Mouse (Mus musculus) gastrocnemius, adult 2 months (tissue): ENCODE results near the gene Zfp551. TPM values are rescaled to one million over a fixed set of nuclear protein-coding genes. Genes with fewer than 3 reads are reported as not detected.

Experiments
- DNase-seq: peaks from one replicate; pipeline ENCODE4 v3.0.0; 2022
- H3K27ac ChIP-seq: fragments of 200-600 bp; 2 replicates; pipeline ENCODE4 v1.8.1; 2022; ENCODE audit warnings: mild to moderate bottlenecking
- H3K4me3 ChIP-seq: fragments of 200-600 bp; 2 replicates; pipeline ENCODE4 v1.8.1; 2022; ENCODE audit warnings: mild to moderate bottlenecking, moderate library complexity
- CTCF ChIP-seq: fragments of 200-600 bp; IDR thresholded peaks from 2 replicates; pipeline ENCODE4 v1.8.1; 2022; ENCODE audit warnings: antibody characterized with exemption, mild to moderate bottlenecking, moderate library complexity
- intact Hi-C: fragments of 180-260 bp; cut with DNase I; formaldehyde crosslinking; loops from one replicate; pipeline ENCODE4 v1.15.1; 2025
- long read RNA-seq, 2 experiments: library from polyadenylated mRNA; stranded (forward); transcript quantifications; one replicate each; pipeline ENCODE4 v2.0.0; 2021
- total RNA-seq, 2 experiments: library from RNA; stranded (reverse); gene quantifications; 2 replicates each; pipeline ENCODE4 v1.2.3; 2021

Gene Zfp551
- 1 to 10 TPM; 1.6 to 2.2 TPM for total RNA-seq
- long read RNA-seq, experiment 1, partial matches to known transcripts: 0 of 2 reads
- long read RNA-seq, experiment 1, other reads (novel, unspliced or antisense): 0 of 2 reads
- long read RNA-seq, experiment 2: 0 reads

DNA sequence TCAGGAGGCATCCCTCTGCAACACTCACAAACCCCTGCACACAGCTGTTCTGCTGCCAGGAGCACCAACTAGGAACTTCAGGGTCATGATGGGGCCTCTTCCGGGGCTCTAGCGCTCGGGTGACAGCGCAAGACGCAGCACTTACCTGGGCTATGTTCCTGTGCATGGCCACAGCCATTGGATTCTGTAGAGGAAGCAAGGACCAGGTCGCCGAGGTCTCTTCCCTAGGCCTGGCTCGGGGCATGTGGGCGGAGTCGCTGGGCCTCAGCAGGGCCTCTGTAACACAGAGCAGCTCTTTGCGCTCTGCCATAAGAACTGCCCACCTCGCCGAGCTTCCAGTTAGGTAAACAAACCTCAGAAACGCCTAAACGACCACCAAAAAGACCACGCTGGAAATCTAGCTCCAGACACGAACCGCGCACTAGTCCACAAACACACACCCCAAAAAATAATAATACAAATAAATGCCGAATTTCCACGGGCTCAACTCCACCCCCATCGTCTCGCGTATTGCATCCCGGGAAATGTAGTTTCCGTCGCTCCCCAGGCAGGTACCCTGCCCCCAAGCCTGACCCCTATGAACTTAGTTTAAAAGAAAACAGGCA lies at the start of gene Zfp551:
Zfp551 (minus strand) TSS at position 507 of the 605 bp plus-strand sequence.
- intact Hi-C loops: loop anchor here (1.0 kb wide), 1 partner anchor 55 kb away; no protein-coding TSS in a partner anchor
- no peak for TF ChIP-seq CTCF
- peak; percentile 69 for DNase-seq
- Histone ChIP-seq H3K27ac (peak within 1 kb of the TSS; percentile 84), H3K4me3 (peak within 1 kb of the TSS; percentile 86)

DNA sequence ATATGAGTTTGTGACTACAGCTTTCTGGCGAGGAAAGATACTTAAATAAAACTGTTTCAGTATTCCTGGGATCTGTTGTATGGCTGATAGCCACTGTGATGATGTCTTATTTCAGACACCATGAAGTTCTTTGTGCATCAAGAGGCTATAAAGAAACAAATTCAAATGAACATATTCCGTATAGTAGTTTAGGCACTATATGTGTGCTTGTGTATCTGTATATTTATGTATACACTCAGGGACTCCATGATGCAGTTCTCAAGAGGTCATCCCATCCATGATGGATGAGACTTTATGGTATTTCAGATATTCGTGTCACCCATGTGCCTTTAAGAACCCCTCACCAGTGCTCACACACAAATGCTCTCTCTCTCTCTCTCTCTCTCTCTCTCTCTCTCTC lies 304 bp upstream of the Zfp551 start:
- TF ChIP-seq CTCF: no peak
- intact Hi-C loops: loop anchor here (1.0 kb wide), 1 partner anchor 54 kb away; no protein-coding TSS in a partner anchor

DNA sequence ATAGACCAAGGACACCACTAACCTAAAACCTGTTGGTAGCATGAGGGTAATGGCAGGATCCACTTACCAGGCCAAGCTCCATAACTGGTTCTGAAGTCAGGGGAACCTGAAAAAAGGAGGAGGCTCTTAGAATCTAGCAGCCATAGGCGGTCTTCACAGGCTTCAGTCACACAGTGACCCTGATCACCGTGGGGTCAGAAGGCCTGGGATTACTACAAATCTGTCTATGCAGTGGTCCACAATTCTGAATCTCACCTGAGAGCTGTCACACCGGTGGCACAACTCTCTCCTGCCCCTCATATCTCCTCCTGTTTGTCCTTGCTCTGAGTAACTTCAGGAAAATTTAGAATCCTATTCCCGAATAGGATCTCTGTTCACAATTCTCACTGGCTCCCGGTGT lies 810 bp downstream of the Zfp551 start:
- intact Hi-C loops: loop anchor here (1.0 kb wide), 1 partner anchor 56 kb away; no protein-coding TSS in a partner anchor
- peak overlapping the region; percentile 84 for H3K27ac ChIP-seq
- TF ChIP-seq CTCF: no peak
- no peak for DNase-seq
- peak overlapping the region; percentile 86 for H3K4me3 ChIP-seq

More for the DNA sequence above, 304 bp upstream of the Zfp551 start:
- no peak overlapping the region for H3K27ac ChIP-seq
- H3K4me3 ChIP-seq: peak overlapping the region; percentile 86
- DNase-seq: no peak

DNA sequence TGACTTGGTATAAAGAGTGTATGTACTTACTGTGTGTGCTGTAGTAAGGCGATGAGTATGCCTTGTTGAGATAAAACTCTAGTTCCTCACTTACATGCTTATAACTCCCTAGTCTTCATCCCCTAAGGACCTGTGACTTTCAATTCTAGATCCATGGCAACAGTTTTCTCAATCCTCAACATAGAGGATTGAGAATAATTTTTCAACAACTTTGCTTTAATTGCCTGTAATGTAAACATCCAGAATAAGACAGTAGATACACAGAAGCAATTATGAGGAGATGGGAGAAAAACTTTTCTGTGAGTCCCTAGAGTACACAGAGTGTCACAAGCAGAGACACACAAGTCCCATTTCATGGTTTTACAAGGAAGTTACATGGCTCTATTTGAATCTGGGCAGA lies 53.4 kb downstream of the Zfp551 start, which contains the start of gene Vmn1r84:
Vmn1r84 (minus strand) TSS at position 101 of the 400 bp plus-strand sequence.
- intact Hi-C loops: no loop called here
- H3K27ac ChIP-seq: no peak within 1 kb of the TSS
- TF ChIP-seq CTCF: no peak
- no peak for DNase-seq
- H3K4me3 ChIP-seq: no peak within 1 kb of the TSS

Other genes starting within 250 kb of the Zfp551 start
- not detected for gene Vmn1r80, start 233.5 kb downstream of the Zfp551 start, total RNA-seq
- gene Vmn1r81, start 154.5 kb downstream of the Zfp551 start, total RNA-seq: not detected
- not detected for gene Vmn1r82, start 122.3 kb downstream of the Zfp551 start, total RNA-seq
- gene Vmn1r83, start 93.3 kb downstream of the Zfp551 start, total RNA-seq: not detected
- gene Vmn1r84, start 53.5 kb downstream of the Zfp551 start, total RNA-seq: not detected
- gene Zfp606, start 55.5 kb upstream of the Zfp551 start, total RNA-seq: 1 to 10 TPM; 4.9 to 6.4 TPM
- not detected for gene 2900092C05Rik, start 89.8 kb upstream of the Zfp551 start, total RNA-seq
- gene Vmn2r53, start 186.0 kb upstream of the Zfp551 start, total RNA-seq: under 1 TPM; 0.03 TPM
- gene Vmn2r54, start 217.6 kb upstream of the Zfp551 start, total RNA-seq: not detected